Mouse (Mus musculus) right cerebral cortex, adult 18-20 months (tissue): ENCODE measurements around the gene Rapgef3.

ENCODE experiments used
- DNase-seq: peaks from one replicate; pipeline ENCODE4 v3.0.0; 2022; ENCODE audit warnings: mixed read lengths

Gene Rapgef3

DNA sequence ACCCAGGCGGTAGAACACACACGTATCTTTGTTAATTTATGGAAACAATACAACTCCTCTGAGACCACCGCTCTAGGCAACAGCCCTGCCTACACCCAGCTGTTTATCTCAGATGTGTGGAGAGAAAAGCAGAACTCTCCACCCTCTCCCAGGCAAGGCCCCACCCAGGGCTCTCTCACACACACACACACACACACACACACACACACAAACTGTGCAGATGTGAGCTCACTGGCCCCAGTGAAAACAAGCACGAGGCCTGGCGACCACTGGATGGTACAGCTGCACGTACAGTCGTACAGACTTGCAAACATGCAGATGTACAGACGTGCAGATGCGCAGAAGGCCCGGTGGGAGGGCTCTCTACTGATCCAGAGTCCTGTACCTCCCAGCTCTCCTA is 22.8 kb downstream of the Rapgef3 start:
- no peak for DNase-seq

DNA sequence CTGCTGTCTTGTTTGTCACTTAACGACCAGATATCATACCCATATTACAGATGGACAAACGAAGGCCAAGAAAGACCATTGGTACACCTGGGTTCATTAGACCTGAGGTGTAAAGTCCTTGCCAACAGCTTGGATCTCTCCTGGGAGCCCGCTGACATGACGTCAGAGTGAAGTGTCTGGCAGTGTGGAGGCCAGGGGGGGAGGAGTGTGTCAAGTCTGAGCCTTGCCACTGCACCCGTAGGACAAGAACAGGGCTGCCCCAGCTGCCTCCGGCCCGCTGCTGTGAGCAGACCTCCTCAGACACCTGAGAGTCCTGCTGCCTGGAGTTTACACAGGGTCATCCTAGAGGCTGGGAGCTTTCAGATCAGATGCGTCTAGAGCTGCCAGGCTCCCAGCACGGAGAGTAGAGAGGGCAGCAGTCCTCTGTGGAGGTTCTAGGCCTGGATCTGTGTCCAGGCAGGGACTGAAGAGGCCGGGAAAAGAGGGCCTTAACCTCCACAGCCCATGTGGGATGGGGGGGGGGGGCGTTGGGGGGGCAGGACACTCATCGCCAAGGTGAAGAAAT is 23.7 kb downstream of the Rapgef3 start:
- DNase-seq = no peak

DNA sequence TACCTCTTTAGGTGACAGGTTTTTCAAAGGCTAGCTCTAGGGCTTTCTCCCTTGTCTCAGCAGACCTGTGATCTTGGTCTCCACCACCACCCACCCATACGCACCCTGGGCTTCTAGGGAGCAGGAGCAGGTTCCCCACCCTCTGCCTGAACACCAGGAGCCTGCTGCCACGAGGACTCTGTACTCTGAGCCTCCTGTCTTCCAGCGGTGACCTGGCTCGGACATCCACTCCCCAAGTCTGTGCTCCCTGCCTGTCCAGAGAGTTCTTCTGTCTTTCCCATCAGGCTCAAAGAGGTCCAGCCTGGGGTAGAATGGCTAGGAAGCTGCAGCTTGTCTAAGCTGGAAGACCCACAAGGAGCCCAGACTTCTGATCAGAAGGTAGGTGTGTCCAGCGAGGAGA is 24.6 kb downstream of the Rapgef3 start:
- DNase-seq = no peak

DNA sequence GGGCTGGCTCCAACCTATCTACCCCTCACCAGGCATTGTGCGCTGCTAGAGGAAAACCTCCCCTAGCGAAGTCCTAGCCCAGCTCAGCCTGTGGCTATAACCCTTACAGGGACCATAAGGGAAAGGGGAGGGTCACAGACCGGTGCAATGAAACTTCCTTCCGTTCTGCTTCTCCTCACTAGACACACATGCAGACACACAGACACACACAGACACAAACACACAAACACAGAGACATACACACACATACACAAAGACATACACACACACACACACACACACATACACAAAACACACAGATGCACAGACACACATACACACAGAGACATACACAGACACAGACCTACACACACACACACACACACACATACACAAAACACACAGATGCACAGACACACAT is 25.2 kb downstream of the Rapgef3 start:
- DNase-seq = no peak

DNA sequence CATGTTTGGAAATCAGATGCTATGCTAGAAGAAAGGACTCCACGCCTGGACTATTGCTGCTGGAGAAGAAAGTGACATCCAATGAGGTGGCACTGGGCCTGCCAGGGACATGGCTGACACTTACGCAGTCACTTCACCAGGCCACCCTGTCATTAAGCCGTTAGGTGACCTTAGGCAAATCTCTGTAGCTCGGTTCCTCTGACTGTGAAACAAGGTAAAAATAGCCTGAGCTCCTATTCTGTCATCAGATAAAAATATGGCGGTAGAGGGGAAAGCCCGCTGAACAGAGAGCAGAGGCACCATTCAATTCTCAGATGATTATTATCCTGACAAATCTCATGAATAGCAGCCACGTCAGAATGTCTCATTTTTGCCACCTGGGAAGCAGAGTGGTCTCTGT is 25.7 kb downstream of the Rapgef3 start:
- no peak for DNase-seq

DNA sequence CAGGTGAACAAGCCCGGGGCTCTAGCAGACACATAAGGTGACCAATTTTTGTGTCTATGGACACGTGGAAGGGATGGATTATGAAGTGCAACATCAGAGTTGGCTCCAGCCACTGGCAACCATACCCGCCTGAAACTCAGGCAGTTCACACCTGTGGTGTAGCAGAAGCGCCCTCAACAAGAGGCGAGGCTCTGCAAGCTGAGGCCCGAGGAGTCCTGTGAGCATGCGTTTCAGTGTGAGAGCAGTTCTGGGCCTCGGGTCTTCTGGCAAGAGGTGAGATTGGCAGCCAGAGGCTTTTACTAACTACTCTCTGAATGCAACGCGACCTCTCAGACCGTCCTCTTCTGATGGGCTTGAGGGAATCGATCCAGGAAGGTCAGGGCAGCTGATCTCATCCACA is 26.1 kb downstream of the Rapgef3 start:
- DNase-seq = no peak

DNA sequence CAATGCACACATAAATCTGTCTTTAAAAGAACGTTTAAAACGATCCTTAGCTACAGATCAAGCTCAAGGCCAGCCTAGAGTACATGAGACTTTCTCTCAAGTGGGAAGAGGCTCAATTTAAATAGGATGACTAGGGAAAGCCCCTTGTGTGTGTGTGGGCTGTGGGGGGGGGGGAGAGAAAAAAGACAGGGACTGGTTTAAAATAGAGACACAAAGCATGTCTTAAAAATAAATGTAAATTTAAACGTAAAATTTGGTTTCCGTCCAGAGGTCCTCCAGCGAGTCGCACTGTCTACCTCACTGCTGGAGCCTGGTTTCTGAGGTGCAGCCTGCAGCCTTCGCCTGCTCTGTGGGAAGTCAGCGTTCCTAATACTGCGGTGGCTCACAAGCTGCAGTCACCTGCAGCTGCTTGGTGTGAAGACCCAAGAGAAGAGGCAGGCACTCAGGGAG is 27.5 kb downstream of the Rapgef3 start:
- DNase-seq = no peak

DNA sequence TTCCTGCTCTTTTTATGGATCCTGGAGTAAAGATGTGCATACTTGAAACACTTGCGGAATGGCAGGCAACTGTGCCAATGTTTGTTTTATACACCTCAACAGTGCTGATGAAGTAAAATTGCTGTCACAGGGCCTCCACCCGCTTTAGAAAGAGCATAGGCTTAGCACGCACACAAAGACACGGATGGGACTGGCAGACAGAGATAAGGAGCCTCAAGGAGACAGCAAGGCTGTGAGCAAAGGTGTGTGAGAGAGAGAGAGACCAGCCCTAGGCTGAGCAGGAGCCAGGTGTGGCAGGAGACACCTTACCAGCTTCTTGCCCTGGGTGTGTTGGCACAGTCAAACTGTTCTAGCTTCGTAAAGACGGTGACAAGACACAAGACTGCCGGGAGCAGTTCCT is 28.8 kb downstream of the Rapgef3 start:
- no peak for DNase-seq

DNA sequence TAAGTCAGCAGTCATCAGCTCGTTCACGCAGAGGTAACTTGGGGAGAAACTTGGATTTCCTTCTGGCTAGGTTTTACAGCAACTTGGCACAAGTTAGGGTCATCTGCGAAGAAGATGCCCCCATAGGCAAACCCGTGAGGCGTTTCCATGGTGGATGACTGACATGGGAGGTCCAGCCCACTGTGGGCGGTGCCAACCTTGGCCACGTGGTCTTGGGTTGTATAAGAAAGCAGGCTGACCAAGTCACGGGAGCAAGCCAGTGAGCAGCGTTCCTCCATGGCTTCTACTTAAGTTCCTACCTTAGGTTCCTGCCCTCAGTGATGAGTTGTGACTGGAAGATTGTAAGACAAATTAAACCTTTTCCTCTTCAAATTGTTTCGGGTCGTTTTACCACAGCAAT is 35.8 kb downstream of the Rapgef3 start:
- no peak for DNase-seq

DNA sequence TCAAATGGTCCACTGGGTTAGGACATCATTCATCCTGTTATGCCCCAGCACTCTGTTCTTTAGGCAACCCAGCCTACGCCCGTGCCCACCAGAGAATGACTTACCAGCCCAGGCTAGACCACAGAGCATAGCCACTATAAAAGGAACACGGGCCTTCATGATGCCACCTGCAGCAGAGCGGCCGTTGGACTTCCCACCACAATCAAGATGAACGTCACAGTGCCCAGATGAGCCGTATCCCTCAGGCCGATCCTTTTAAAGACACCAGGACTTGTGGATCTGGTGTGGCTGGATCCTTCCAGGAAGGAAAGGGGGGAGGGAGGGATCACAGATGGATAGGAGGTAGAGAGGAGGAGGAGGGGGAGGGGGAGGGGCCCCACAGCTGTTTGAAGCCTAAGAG is 36.7 kb downstream of the Rapgef3 start, which contains the start of gene Endou:
TSS of gene Endou (minus strand) at position 229 of the 400 bp plus-strand sequence.
- no peak for DNase-seq

DNA sequence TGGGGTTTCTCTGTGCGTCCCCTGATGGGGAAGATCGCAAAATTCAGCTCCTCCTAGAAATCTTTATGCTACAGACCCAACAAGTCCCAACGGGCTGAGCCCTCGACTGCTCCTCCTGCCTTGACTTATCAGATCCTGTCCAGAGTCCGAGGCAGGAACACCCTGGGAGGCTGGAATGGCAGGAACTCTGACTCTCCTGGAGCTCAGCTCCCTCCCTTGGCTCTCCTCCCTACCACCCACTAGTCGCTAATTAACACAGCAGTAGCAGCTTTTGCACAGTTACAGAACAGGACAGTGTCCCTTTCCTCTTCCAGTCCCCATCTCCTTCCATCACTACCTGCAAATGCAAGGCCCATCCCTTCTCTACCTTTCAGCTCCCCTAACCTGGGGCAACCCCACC is 37.4 kb downstream of the Rapgef3 start:
- no peak for DNase-seq

DNA sequence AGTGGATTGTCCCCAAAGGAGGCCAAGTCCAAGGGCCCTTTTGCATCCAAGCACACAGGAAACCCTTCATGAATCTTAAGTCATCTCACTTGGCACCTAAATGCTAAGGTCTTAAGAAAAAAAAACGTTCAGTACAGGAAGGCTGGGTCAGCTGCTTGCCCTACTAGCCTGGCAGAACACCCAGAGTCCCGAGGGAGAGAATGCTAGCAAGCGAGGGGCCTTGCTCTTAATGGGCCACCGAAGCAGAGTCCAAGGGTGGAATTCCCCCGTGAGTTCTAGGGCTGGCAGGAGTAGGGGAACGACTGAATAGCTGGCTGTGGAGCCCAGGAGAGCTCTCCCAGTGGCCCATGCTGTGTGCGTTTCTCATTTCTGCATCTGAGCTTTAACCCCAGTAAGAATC is 39.0 kb downstream of the Rapgef3 start:
- DNase-seq = peak; percentile 64

DNA sequence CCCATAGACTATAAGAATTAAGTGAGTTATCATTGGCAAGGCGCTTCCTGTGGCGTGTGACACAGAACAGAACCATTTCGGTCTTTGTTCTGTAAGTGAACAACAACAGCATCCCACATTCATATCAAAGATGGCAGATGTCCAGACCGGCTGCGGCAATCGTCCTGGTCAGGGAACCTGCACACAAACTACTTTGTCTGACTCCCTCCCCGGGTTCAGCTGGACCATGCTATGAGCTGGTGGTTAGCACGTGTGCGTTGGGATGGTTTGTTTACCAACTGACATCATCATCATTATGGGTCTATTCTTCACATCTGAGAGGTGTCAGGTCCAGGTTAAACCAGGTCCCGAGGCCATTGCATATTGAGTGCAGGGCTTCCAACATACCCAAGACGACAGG is 39.4 kb downstream of the Rapgef3 start:
- no peak for DNase-seq

DNA sequence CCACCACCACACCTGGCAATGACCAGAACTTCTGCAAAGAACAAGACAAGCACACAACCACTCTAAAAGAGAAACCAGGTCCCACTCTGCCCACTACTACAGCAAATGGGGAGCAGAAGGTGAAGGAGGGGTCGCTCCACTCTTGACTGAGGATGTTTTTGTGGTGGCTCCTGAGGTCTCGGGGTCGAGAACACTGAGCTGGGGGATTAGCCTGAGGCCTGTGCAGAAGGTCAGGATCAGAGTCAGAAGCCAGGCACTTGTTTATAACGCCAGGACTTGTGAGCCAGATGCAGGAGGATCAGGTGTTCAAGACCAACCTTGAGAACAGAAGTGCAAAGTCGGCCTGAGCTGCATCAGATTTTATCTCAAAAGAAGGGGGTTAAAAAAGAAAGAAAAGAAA is 40.3 kb downstream of the Rapgef3 start:
- DNase-seq = no peak

DNA sequence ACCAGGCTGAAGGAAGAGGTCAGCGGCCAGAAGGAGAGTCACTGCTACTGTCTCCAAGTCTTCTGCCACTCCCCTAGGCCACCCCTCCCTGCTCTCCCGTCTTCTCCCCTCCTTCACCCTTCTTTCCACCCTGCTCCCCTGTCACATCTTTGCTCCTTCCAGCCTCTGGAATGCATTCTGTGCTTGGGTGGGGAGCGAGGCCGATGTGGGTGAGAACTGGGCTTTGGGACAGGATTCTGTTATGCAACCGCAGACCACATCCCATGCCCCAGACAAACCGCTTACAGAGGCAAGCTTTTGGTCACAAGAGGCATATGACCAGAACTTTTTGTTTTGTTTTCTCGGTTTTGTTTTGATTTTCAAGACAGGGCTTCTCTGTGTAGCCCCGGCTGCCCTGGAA is 40.7 kb downstream of the Rapgef3 start:
- no peak for DNase-seq

DNA sequence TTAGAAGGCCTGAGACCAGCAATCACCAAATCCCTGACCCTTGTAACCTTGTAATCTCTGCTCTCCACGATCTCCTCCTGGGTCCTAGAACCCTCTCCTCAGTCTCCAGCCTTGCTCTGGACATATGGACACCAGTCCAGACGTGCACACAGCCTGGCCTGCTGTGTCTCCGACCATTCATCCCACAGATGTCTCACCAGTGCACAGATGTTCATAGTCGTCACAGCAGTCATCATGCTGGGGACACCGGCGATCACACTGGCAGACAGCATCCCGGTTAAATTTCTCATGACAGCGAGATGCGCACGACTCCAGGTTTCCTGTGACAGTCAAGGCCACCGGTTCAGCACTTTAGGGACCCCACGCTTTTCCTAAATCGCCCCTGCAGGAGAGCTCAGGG is 41.5 kb downstream of the Rapgef3 start:
- DNase-seq = no peak

DNA sequence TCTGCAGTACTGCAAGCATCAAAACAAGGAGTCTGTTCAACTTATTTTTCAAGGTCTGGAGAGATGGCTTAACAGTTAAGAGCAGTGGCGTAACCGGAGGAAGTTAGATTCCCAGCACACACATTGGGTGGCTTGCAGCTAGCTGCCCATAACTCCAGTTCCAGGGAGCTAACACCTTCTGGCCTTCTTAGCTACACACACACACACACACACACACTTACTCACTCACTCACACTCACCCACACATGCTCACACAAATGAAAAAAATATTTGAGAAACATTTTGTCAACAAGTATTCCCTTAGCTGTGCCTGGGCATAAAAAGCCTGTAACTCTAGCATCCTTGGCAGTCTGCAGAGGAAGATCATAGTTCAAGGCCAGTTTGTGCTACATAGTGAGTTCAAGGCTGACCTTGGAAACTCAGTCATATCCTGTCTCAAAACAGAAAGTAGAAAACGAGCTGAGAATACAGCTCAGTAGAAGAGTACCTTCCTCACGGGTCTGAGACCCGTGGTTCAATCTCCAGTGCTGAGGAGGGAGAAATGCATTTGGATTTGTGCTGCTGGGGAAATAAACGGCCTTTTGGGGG is 42.5 kb downstream of the Rapgef3 start:
- DNase-seq = no peak

DNA sequence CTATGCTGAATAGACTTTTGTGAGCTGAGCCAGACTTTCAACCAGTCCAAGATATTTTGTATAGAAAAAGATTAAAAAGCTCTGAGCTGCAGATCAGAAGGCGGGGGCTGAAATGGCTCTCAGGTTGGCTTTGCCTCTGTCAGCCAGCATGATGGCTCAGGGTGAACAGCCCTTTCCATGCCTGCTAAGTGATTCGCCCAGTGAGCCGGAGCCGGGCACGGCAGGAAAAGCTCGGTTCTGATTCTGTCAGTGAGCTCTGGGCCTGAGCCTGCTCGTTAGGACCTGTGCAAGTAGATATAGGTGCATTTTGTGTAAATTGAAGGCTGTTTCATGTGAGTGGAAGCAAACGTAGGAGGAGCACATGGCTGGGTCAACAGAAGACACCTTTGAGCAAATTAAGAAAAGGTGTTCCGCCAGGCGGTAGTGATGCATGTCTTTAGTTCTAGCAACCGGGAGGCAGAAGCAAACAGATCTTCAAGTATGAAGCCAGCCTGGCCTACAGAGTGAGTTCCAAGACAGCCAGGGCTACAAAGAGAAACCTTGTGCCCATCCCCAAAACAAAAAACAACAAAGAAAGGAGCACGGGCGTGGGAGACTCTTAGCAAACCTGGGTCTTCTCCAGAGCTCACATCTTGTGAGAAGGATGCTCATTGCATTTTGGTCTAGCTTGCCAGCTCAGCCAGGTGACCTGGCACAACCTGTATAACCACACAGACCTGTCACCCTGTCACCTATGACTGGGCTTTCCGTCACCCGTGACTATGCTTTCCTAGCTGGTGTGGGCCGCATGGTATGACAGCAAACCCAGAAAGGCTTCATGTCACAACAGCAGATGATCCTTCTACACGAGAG is 43.2 kb downstream of the Rapgef3 start:
- DNase-seq = no peak

DNA sequence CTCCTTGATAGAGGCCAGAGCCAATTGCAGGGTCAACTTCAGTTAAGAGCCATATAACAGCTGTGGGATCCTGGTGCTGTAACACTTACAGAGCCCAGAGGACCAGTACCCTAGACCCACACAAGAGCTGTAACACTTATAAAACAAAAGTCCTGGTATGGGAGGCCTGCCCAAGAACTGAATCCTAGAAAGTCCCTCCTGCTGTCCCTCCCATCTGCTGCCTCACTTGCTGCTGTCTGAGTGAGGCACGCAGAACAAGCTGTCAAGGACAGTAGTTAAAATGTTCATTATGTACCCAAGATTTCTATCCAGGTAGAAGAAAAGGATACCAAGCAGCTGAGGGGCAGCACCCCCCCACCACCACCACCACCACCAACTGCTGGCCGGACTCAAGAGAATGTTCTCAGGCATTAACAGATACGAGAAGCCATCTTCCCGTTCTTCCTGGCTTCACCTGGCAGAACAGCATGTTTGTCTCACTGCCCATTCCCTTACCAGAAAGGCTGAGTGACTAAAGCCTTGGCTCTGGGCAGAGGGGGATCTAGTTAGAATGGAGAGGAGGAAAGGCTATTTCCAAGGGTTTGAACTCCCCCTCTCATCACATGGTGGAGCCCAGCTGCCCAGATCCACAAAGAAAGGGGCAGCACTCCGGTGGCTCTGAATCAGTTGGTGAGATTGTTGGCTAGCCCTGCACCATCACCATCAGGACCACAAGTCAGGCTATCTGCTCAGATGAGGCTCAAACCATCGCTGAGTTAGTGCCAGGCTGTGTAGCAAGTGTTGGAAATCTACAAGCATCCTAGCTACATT is 44.0 kb downstream of the Rapgef3 start:
- DNase-seq = no peak

DNA sequence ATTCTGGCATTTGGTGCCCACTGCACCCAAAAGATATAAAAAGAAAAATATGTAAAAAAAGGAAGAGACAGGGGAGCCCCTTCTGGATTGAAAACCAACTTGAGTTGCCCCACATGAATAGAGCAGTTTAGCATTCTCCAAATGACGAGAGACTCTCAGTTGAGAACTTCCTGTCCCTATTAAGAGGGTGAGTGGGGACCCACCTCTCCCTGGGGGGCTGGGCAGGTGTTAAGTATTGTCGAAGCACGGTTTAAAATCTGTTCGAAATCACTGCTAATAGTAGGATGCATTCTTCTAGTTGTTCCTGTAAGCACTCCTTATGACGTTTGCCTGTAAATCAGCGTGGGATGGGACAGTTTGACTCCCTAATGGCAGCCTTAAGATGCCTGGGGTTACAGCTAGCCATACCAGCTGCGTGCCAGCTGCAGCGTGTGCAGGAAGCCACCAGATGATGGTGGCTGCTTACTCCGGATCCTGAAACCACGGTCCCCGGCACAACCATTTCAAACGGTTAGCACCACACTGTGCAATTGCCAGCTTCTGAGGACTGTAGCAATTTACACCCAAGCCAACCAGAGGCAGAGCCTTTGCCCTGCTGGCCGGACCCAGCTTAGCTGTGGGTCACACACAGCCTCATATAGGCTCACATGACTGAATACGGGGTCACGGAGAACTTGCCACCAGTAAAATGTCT is 46.6 kb downstream of the Rapgef3 start:
- DNase-seq = no peak

DNA sequence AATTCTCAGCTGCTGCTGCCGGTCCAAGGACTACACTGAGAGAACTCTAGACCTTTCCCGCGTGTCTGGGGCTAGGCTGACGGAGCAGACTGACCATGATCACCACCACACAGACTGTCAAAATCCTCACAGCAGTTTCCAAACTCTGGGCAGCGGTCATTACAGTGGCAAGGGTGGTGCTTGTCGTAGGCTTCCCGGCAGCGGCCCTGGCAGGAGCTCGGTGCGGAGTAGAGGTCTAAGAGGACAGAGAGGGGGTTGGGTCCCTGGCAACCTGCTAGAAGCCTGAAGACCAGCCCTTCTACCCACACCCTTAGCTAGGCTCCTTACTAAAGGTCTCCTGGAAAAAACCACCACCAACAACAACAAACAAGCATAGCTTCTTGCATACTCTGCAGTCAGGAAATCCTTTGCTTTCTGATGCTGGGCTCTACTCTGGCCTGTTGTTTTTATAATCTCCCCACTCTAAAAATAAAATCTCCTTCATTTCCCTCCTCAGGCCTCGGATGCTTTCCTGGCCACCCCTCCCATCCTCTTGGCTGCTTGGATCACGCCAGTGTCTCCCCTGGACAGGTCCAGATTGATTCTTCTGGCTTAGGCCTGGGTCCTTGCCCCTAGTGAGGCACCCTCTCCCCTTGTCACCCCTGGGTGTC is 47.6 kb downstream of the Rapgef3 start:
- no peak for DNase-seq

DNA sequence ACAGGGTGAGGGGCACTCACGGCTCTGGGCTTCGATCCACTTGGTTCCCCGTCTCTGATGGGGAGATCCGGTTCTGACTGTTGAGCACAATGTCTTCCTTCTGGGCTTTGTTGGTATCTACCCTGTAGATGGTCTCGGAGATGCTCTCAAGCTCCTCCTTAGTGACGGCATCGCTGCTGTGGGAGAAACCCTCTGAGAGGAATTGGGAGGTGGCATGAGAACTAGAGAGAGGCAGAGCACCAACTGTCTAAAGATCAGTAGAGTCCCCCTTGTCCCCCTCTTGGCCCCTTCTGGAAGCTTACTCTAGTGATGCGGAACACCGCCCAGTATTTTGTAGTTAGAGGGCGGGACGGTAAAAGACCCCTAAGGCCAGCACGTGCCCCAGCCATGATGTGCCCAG is 48.3 kb downstream of the Rapgef3 start:
- DNase-seq = no peak
